Mouse (Mus musculus): ENCODE results near the gene Fam3a.

- no peak for TF ChIP-seq MYC (IDR thresholded peaks at IDR 0.05; ENCODE audit: low read depth, low read length)
- TF ChIP-seq CTCF (conservative IDR thresholded peaks at IDR 0.05 in 1 of 2, IDR thresholded peaks at IDR 0.05 in 1 of 2; ENCODE audit: low read depth in 2 of 2, low read length in 2 of 2) = no peak
Observed at GRCm38 (mm10) chrX:74352645-74353466, 40.2 kb downstream of the Fam3a start.

All from CH12.LX (cell line).